Mouse (Mus musculus) embryo, embryonic 11.5 days (tissue): ENCODE measurements around the gene Fignl2.

ENCODE experiments used
- DNase-seq: peaks from one replicate; pipeline ENCODE4 v3.0.0-alpha.2; 2012; ENCODE audit warnings: low read depth, low spot score

Fignl2 gene

GRCm38 (mm10) chr15:101011352-101011751 is 67.0 kb downstream of the Fignl2 start:
- DNase-seq: no peak

- no peak for DNase-seq
These were observed 69.9 kb downstream of the Fignl2 start for GRCm38 (mm10) chr15:101008386-101009010.

GRCm38 (mm10) chr15:101007236-101007635 is 71.1 kb downstream of the Fignl2 start:
- DNase-seq: no peak

- peak; percentile 36 for DNase-seq
These were observed 71.9 kb downstream of the Fignl2 start for GRCm38 (mm10) chr15:101006251-101007040.

GRCm38 (mm10) chr15:101005717-101006116 is 72.7 kb downstream of the Fignl2 start:
- DNase-seq: no peak

- no peak for DNase-seq
These were observed 73.8 kb downstream of the Fignl2 start for GRCm38 (mm10) chr15:101004538-101004937.

GRCm38 (mm10) chr15:101002466-101002865 is 75.9 kb downstream of the Fignl2 start:
- DNase-seq: no peak

GRCm38 (mm10) chr15:101001685-101002084 is 76.7 kb downstream of the Fignl2 start:
- DNase-seq: no peak
